Mouse (Mus musculus) kidney, adult 2 months (tissue): Measurements from ENCODE around the gene Etl4. TPM values are rescaled to one million over a fixed set of nuclear protein-coding genes. Genes with fewer than 3 reads are reported as not detected.

Experiments used
- DNase-seq: peaks from one replicate; pipeline ENCODE4 v3.0.0; 2021
- H3K27ac ChIP-seq: fragments of 200-500 bp; 2 replicates; pipeline ENCODE4 v1.5.1; 2012; ENCODE audit warnings: low read depth, low read length, control low read depth, inconsistent platforms; ENCODE audit not compliant: insufficient read depth
- H3K27me3 ChIP-seq: fragments of 200-500 bp; replicated peaks from 2 replicates; pipeline ENCODE4 v1.6.1; 2012; ENCODE audit warnings: mild to moderate bottlenecking, moderate library complexity, low read length, inconsistent platforms; ENCODE audit not compliant: control insufficient read depth, insufficient read depth
- H3K36me3 ChIP-seq: fragments of 200-500 bp; 2 replicates; pipeline ENCODE4 v1.6.1; 2012; ENCODE audit warnings: mild to moderate bottlenecking, moderate library complexity, low read length, inconsistent platforms; ENCODE audit not compliant: control insufficient read depth, insufficient read depth
- H3K4me1 ChIP-seq: fragments of 200-500 bp; 2 replicates; pipeline ENCODE4 v1.6.1; 2011; ENCODE audit warnings: low read length; ENCODE audit not compliant: control insufficient read depth, insufficient read depth
- H3K4me3 ChIP-seq: fragments of 200-500 bp; 2 replicates; pipeline ENCODE4 v1.5.1; 2011; ENCODE audit warnings: mild to moderate bottlenecking, low read depth, low read length, control low read depth; ENCODE audit not compliant: insufficient read depth
- CTCF ChIP-seq: fragments of 200-500 bp; conservative IDR thresholded peaks from 2 replicates; pipeline ENCODE4 v1.5.1; 2011; ENCODE audit warnings: low read depth, mild to moderate bottlenecking, control low read depth, low read length, moderate library complexity, mixed read lengths; ENCODE audit not compliant: insufficient read depth, insufficient read length
- POLR2A ChIP-seq: fragments of 200-500 bp; IDR thresholded peaks from one replicate; pipeline ENCODE4 v1.6.1; 2011; ENCODE audit warnings: low read depth, low read length, control low read depth
- WGBS: fragments of 180-500 bp; shearing (Covaris S2); methylation state at CpG from one replicate; pipeline ENCODE4 v1.1.7; 2018; 5-methylcytosine and 5-hydroxymethylcytosine counted together
- polyA plus RNA-seq: library from polyadenylated mRNA; depleted of rRNA; stranded (reverse); fragments of >200 nt; gene quantifications from 2 replicates; pipeline ENCODE4 v1.2.3, GENCODE M21; 2012

The Etl4 gene
- polyA plus RNA-seq, 1 experiment: 21.4 TPM

DNA sequence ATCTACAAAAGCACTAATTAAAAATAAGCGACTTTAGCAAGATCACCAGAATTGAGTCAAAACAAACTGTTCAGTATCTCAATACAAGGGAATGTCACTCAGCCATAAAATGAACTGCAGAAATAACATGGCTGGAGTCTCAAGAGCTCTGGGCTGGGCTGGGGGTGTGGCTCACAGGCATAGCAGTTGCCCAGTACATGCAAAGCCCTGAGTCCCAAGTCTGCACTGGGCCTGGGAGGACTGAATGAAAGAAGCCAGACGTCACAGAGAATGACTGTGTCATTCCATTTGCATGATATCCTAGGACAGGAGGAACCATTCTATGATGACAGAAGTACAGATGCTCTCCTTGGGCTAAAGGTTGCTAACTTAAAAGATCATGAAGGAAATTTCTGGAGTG, 864.9 kb downstream of the Etl4 start:
- no peak for DNase-seq
- H3K27ac ChIP-seq: no peak overlapping the region
- WGBS: 66% methylated on average over 2 of the region's 2 CpGs
- no peaks in the 10 kb centered on the region for H3K27me3 ChIP-seq
- no peaks in the 10 kb centered on the region; the same call in 1 of the 2 replicates for H3K36me3 ChIP-seq
- TF ChIP-seq POLR2A: no peak
- no peak for TF ChIP-seq CTCF
- H3K4me3 ChIP-seq: no peak overlapping the region
- H3K4me1 ChIP-seq: no peaks in the 10 kb centered on the region

DNA sequence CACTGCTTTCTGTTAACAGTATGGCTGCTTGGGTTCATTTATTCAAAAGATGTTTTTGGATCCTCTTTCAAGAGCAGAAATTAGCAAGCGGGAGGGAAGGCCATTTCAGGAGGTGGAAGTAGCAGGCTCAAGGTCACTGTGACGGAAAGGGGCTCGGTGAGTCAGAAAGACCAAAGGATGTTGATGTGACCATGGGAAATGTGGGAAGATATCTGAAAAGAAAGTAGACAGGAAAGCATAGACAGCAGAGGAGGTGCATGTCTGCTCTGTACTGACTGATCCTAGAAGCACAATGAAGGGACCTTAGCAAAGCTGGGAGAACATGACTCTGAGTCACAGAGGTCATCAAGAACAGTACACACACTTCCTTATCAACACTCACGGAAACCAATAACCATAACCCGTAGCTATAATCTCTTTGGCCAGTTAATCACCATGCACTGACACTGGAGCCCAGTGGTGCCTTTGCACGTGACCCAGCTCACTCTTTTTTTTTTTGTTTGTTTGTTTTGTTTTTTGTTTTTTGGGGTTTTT, 866.7 kb downstream of the Etl4 start:
- no peak for DNase-seq
- Histone ChIP-seq H3K27me3 (no peaks in the 10 kb centered on the region), H3K27ac (no peak overlapping the region), H3K4me1 (no peaks in the 10 kb centered on the region), H3K4me3 (no peak overlapping the region), H3K36me3 (no peaks in the 10 kb centered on the region; the same call in 1 of the 2 replicates)
- no peak for TF ChIP-seq POLR2A
- TF ChIP-seq CTCF: no peak
- 69% methylated on average over 6 of the region's 6 CpGs for whole genome bisulfite sequencing

DNA sequence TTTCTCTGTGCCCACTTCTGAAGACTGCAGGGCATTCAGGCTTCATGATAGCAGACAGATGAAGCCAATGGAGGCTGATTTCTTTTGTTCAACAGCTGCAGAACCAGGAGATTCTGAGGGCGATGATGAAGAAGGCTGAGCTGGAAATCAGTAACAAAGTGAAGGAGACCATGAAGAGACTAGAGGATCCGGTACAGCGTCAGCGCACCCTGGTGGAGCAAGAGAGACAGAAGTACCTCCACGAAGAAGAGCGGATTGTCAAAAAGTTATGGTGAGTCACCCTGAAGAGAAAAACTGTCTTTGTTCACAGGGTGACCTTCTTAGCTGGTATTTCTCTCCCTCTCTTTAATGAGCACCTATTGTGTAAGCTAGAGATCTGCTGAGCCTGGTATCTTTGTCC, 868.4 kb downstream of the Etl4 start:
- Histone ChIP-seq H3K4me3 (no peak overlapping the region), H3K27ac (no peak overlapping the region), H3K27me3 (no peaks in the 10 kb centered on the region), H3K4me1 (no peaks in the 10 kb centered on the region), H3K36me3 (peaks cover 1% of the 10 kb centered on the region)
- DNase-seq: peak; percentile 36
- TF ChIP-seq CTCF (peak; percentile 46), POLR2A (no peak)
- 64% methylated on average over 6 of the region's 6 CpGs for WGBS

DNA sequence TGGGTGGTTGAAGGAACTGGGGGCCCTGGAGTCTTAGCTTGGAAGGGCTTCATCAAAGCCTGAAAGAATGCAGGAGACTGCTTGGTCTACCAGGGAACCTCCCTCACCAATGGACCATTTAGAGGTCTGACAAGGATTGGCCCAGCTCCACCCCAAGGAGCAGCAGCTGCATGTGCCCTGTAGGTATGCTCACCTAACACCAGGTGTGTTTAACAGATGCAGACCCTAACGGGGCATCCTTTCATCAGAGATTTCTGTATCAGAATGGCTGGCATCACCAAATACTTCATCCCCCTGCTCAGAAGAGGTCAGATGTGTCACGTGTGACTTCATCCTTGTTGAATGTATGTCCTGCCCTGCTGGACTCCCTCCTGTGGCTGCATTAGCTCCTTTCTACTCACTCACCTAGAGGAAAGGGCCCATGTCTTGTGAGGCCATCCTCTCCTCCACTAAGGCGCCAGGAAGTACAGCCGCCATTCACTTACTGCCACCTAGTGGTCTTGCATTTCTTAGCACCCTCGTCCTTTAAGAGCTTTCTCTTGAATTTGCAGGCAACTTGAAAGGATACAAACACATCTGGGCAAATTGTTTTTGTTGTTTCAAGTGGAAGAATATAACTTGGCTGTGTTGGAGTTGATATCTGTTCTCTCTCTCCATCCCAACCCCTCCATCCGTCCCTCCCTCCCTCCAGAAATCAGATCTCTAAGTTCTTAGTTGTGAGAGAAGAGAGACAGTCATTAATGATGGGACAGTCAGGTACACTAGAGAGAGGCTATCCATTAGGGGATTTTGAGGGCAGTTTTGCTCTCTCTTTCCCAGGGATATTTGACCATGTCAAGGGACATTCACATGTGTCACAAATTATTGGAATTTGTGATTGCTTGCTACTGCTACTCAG, 870.2 kb downstream of the Etl4 start:
- no peaks in the 10 kb centered on the region for H3K4me1 ChIP-seq

DNA sequence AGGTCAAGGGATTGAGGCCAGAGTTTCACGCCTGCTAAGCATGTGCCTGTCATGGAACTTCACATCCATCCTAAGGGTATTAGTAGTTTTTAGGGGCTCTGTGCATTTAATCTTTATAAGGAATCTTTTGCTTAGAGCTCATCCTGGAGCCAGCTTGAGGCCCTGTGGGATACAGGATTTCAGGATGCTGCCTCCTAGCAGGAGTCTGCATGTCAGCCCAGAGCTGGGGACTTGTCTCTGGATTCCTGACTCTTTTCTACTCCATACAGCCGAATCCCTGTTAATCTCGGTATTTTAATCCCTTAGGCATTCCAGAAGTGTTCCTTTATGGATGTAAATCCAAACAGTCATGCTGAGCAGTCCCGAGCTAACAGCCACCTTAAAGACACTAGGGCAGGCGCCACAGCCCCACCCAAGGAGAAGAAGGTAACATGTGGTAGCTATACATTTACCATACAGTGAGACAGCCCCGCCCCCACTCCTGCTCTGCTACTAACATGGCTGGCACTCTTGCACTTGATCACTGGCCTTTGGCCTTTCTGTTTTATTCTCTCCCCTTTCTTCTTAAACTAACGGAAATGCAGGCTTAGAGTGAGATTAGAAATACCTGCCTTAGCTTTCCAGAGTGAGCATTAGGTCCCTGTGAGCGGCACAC, 891.8 kb downstream of the Etl4 start:
- H3K36me3 ChIP-seq: peaks cover 4% of the 10 kb centered on the region

More for the DNA sequence above, 870.2 kb downstream of the Etl4 start:
- no peak for TF ChIP-seq POLR2A
- TF ChIP-seq CTCF: peak; percentile 87
- Histone ChIP-seq H3K36me3 (peaks cover 1% of the 10 kb centered on the region), H3K27me3 (no peaks in the 10 kb centered on the region), H3K27ac (no peak overlapping the region), H3K4me3 (no peak overlapping the region)
- peak; percentile 62 for DNase-seq
- WGBS: 41% methylated on average over 6 of the region's 6 CpGs

DNA sequence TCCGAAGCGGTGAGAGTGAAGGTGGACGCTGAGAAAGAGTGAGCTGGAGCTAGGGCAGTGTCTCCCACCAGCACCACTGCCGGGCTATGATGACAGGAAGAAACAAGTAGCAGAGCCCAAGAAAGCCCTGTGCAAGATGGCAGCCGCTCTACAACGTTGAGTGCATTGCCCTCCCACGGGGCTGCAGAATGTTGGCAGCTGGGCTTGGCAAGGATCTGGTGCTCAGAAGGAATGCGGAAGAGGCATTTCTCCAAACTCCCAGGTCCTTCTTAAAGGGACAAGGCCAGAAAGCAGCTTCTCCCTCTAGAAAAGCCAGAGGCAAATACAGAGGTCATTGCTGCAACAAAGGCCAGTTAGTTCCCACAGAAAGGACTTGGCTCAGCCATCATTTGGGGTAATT, 901.9 kb downstream of the Etl4 start:
- Histone ChIP-seq H3K36me3 (no peaks in the 10 kb centered on the region; the same call in none of the 2 replicates), H3K4me1 (no peaks in the 10 kb centered on the region), H3K4me3 (no peak overlapping the region), H3K27ac (no peak overlapping the region), H3K27me3 (no peaks in the 10 kb centered on the region)
- peak; percentile 57 for DNase-seq
- no peak for TF ChIP-seq POLR2A
- 56% methylated on average over 8 of the region's 8 CpGs for WGBS

More for the DNA sequence above, 891.8 kb downstream of the Etl4 start:
- H3K27me3 ChIP-seq: no peaks in the 10 kb centered on the region
- H3K27ac ChIP-seq: no peak overlapping the region
- H3K4me3 ChIP-seq: no peak overlapping the region
- 91% methylated on average over 8 of the region's 8 CpGs for WGBS
- DNase-seq: no peak
- TF ChIP-seq CTCF: no peak
- TF ChIP-seq POLR2A: no peak
- no peaks in the 10 kb centered on the region for H3K4me1 ChIP-seq

DNA sequence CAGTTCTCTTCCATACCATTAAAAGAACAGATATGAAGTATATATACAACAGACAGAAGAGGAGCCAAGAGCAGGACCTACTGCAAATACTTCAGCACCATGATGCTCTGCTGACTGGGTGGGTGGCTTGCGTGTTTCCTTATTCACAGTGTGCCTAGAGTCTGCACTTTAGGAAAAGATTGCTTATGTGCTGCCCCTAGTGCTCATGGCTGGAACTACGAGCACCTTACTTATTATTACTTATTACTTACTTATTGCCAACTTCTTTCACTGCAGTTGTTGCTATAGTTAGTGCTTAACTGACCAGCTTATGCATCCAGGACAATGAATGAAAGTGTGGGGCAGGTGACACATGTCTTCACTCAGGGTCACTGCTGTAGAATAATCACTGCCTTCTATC, 904.4 kb downstream of the Etl4 start:
- DNase-seq: no peak
- H3K36me3 ChIP-seq: no peaks in the 10 kb centered on the region
- no peaks in the 10 kb centered on the region for H3K4me1 ChIP-seq
- no peaks in the 10 kb centered on the region for H3K27me3 ChIP-seq
- H3K27ac ChIP-seq: no peak overlapping the region
- 0 out of 2 replicates have a peak, but pooled peaks have one; percentile 15 for TF ChIP-seq CTCF
- TF ChIP-seq POLR2A: no peak
- 89% methylated on average over 2 of the region's 2 CpGs for WGBS
- H3K4me3 ChIP-seq: no peak overlapping the region
